Mouse (Mus musculus) R1 (cell line): ENCODE measurements around the gene Kndc1.

Source experiments
- DNase-seq: peaks from one replicate; pipeline ENCODE4 v3.0.0-alpha.2; 2018; ENCODE audit warnings: low read depth, low spot score

The Kndc1 gene

GRCm38 (mm10) chr7:139950283-139950971, 55.9 kb downstream of the Kndc1 start:
- DNase-seq: peak; percentile 94

- DNase-seq: peak; percentile 89
These were observed 56.6 kb downstream of the Kndc1 start for GRCm38 (mm10) chr7:139951079-139951478.

- DNase-seq: peak; percentile 89
These were observed 57.6 kb downstream of the Kndc1 start for GRCm38 (mm10) chr7:139951991-139952633.

GRCm38 (mm10) chr7:139955505-139955904, 61.0 kb downstream of the Kndc1 start:
- no peak for DNase-seq

- DNase-seq: no peak
These were observed 62.2 kb downstream of the Kndc1 start for GRCm38 (mm10) chr7:139956658-139957057.

- no peak for DNase-seq
These were observed 62.9 kb downstream of the Kndc1 start for GRCm38 (mm10) chr7:139957437-139957836.

GRCm38 (mm10) chr7:139957958-139958357, 63.5 kb downstream of the Kndc1 start:
- DNase-seq: no peak

- no peak for DNase-seq
These were observed 66.6 kb downstream of the Kndc1 start for GRCm38 (mm10) chr7:139961141-139961540.

GRCm38 (mm10) chr7:139963814-139964213, 69.3 kb downstream of the Kndc1 start:
- DNase-seq: no peak

GRCm38 (mm10) chr7:139967175-139967574, 72.7 kb downstream of the Kndc1 start:
- DNase-seq: no peak

- DNase-seq: no peak
These were observed 73.9 kb downstream of the Kndc1 start for GRCm38 (mm10) chr7:139968428-139968827.

- DNase-seq: peak; percentile 85
These were observed 75.0 kb downstream of the Kndc1 start for GRCm38 (mm10) chr7:139969348-139970130.

GRCm38 (mm10) chr7:139970216-139970919, 75.9 kb downstream of the Kndc1 start:
- DNase-seq: no peak

- DNase-seq: no peak
These were observed 76.5 kb downstream of the Kndc1 start for GRCm38 (mm10) chr7:139970979-139971378.

- DNase-seq: no peak
These were observed 76.9 kb downstream of the Kndc1 start for GRCm38 (mm10) chr7:139971436-139971835.

- peak; percentile 65 for DNase-seq
These were observed 78.4 kb downstream of the Kndc1 start for GRCm38 (mm10) chr7:139972923-139973331.

- no peak for DNase-seq
These were observed 79.8 kb downstream of the Kndc1 start for GRCm38 (mm10) chr7:139974307-139974706.

- peak; percentile 78 for DNase-seq
These were observed 81.0 kb downstream of the Kndc1 start for GRCm38 (mm10) chr7:139975471-139975870.

- peak; percentile 87 for DNase-seq
These were observed 83.9 kb downstream of the Kndc1 start, which contains the start of gene 6430531B16Rik for GRCm38 (mm10) chr7:139978278-139978892. TSS of gene 6430531B16Rik (minus strand) at chr7:139978755.

GRCm38 (mm10) chr7:139979011-139979719, 84.7 kb downstream of the Kndc1 start:
- no peak for DNase-seq

GRCm38 (mm10) chr7:139980778-139981177, 86.3 kb downstream of the Kndc1 start:
- DNase-seq: no peak
